22 mouse cellular contexts compared by ENCODE assay signal in the genomic region with DNA sequence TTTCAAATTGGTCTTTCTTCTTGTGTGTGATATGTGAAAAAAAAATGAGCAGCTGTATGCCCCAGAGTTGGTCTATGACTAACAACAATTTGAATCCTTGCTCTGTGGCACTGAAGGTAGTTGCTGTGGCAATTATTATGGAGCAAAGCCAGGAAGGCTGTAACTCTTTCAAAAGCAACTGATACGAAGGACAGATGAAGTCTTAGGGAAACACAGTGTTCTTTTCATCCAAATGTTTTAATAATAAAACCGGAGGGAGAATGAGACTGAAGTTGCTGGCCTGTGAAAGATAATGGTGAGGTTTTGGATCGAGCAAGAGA.
DNase-seq lines count a peak whose midpoint lies in the region; ATAC-seq and TF ChIP-seq lines count a peak whose summit lies in the region.
"Had no signal": no experiment of that assay in that cellular context is flagged by ENCODE, and none has a peak within 500 bp of the region (broad histone marks: within the 10 kb centered on the region; RNA-seq: fewer than 3 reads in every experiment).

No protein-coding gene starts in this region.

- no peak for ATAC-seq in forebrain, embryonic 13.5 days
- no peak for ATAC-seq in forebrain, embryonic 12.5 days (ENCODE audit: low FRiP score)
- peak; percentile 76 for ATAC-seq in lung, embryonic 16.5 days (ENCODE audit: low read depth)
- ATAC-seq in liver, postnatal 0 days, result no peak
- ATAC-seq in kidney, embryonic 14.5 days (ENCODE audit: low FRiP score, low TSS enrichment), result no peak
- ATAC-seq: CD4-positive, CD25-positive, alpha-beta regulatory T cell, adult 4 months had no signal

- no peak for DNase-seq in lung, postnatal 4 days
- DNase-seq in adrenal gland, postnatal 14 days, result peak; percentile 59
- peak; percentile 21 for DNase-seq in lung, postnatal 25 days (ENCODE audit: low spot score)
- DNase-seq in liver, postnatal 0 days, result no peak
- DNase-seq: cerebellum, adult 18-20 months; cerebellum, postnatal 14 days; gastrocnemius, postnatal 25 days; kidney, adult 11 months; kidney, postnatal 4 days; layer of hippocampus, adult 9-11 months; retina, postnatal 1 day; thymus, adult 18-20 months; thymus, postnatal 36 days had no signal

- no peaks in the 10 kb centered on the region for H3K9me3 ChIP-seq in forebrain, embryonic 13.5 days (replicated peaks)
- no peaks in the 10 kb centered on the region for H3K9me3 ChIP-seq in forebrain, embryonic 12.5 days
- H3K9me3 ChIP-seq in lung, embryonic 16.5 days (ENCODE audit: control insufficient read depth, low read length), result no peaks in the 10 kb centered on the region
- no peaks in the 10 kb centered on the region for H3K9me3 ChIP-seq in liver, postnatal 0 days (ENCODE audit: low read length)
- H3K9me3 ChIP-seq in kidney, embryonic 14.5 days (ENCODE audit: control insufficient read depth, low read length), result no peaks in the 10 kb centered on the region
- H3K9me3 ChIP-seq: hindbrain, embryonic 12.5 days; midbrain, embryonic 12.5 days had no signal

- no peaks in the 10 kb centered on the region for H3K27me3 ChIP-seq in forebrain, embryonic 13.5 days
- H3K27me3 ChIP-seq in forebrain, embryonic 12.5 days, result no peaks in the 10 kb centered on the region
- H3K27me3 ChIP-seq in lung, embryonic 16.5 days (ENCODE audit: control insufficient read depth, insufficient read depth, low read depth, low read length), result no peaks in the 10 kb centered on the region
- no peaks in the 10 kb centered on the region for H3K27me3 ChIP-seq in liver, postnatal 0 days (ENCODE audit: insufficient read depth, low read length)
- no peaks in the 10 kb centered on the region for H3K27me3 ChIP-seq in kidney, embryonic 14.5 days (ENCODE audit: control insufficient read depth, insufficient read depth, low read length)
- H3K27me3 ChIP-seq: hindbrain, embryonic 12.5 days; midbrain, embryonic 12.5 days had no signal

- no peak overlapping the region for H3K9ac ChIP-seq in forebrain, embryonic 13.5 days
- H3K9ac ChIP-seq in forebrain, embryonic 12.5 days, result no peak overlapping the region
- no peak overlapping the region for H3K9ac ChIP-seq in lung, embryonic 16.5 days (ENCODE audit: low read length)
- no peak overlapping the region for H3K9ac ChIP-seq in liver, postnatal 0 days (replicated peaks)
- H3K9ac ChIP-seq in kidney, embryonic 14.5 days (ENCODE audit: low read depth, low read length), result no peak overlapping the region
- H3K9ac ChIP-seq: hindbrain, embryonic 12.5 days; liver, embryonic 14.5 days; midbrain, embryonic 12.5 days had no signal

- peaks cover 15% of the 10 kb centered on the region for H3K4me1 ChIP-seq in forebrain, embryonic 13.5 days
- peaks cover 7% of the 10 kb centered on the region for H3K4me1 ChIP-seq in forebrain, embryonic 12.5 days
- no peaks in the 10 kb centered on the region for H3K4me1 ChIP-seq in lung, embryonic 16.5 days (replicated peaks; ENCODE audit: control insufficient read depth, insufficient read depth, low read length)
- H3K4me1 ChIP-seq in liver, postnatal 0 days (ENCODE audit: insufficient read depth), result no peaks in the 10 kb centered on the region
- no peaks in the 10 kb centered on the region; the same call in 1 of the 2 replicates for H3K4me1 ChIP-seq in kidney, embryonic 14.5 days (ENCODE audit: control insufficient read depth, insufficient read depth, low read length)

- WGBS in forebrain, embryonic 13.5 days, result 63% methylated on average over 3 of the region's 3 CpGs
- 63% methylated on average over 3 of the region's 3 CpGs for whole genome bisulfite sequencing in forebrain, embryonic 12.5 days
- 37% methylated on average over 3 of the region's 3 CpGs for WGBS in lung, embryonic 16.5 days
- WGBS in liver, postnatal 0 days (ENCODE audit: insufficient replicate concordance), result 66% methylated on average over 3 of the region's 3 CpGs
- 51% methylated on average over 3 of the region's 3 CpGs for WGBS in kidney, embryonic 14.5 days

- no peak for TF ChIP-seq EP300 in liver, postnatal 0 days (IDR thresholded peaks at IDR 0.05; ENCODE audit: low read depth)

- H3K27ac ChIP-seq in forebrain, embryonic 13.5 days, result peak overlapping the region; percentile 10
- H3K27ac ChIP-seq in forebrain, embryonic 12.5 days, result no peak overlapping the region
- H3K27ac ChIP-seq in lung, embryonic 16.5 days (ENCODE audit: low read length), result peak overlapping the region; percentile 76
- H3K27ac ChIP-seq in liver, postnatal 0 days (ENCODE audit: low read depth), result no peak overlapping the region
- H3K27ac ChIP-seq in kidney, embryonic 14.5 days (ENCODE audit: low read depth, low read length), result no peak overlapping the region
- H3K27ac ChIP-seq: hindbrain, embryonic 12.5 days; left cerebral cortex, adult 2 months; liver, embryonic 14.5 days; midbrain, embryonic 12.5 days had no signal

- no peak overlapping the region for H3K4me2 ChIP-seq in forebrain, embryonic 13.5 days
- H3K4me2 ChIP-seq in forebrain, embryonic 12.5 days, result no peak overlapping the region
- no peak overlapping the region for H3K4me2 ChIP-seq in lung, embryonic 16.5 days (ENCODE audit: low read depth, low read length)
- no peak overlapping the region for H3K4me2 ChIP-seq in liver, postnatal 0 days (ENCODE audit: low read depth, low read length)
- H3K4me2 ChIP-seq in kidney, embryonic 14.5 days (replicated peaks; ENCODE audit: low read depth, low read length), result no peak overlapping the region
- H3K4me2 ChIP-seq: hindbrain, embryonic 12.5 days; midbrain, embryonic 12.5 days had no signal

- no peak for TF ChIP-seq CTCF in liver, postnatal 0 days (IDR thresholded peaks at IDR 0.05; ENCODE audit: low read depth)

- H3K36me3 ChIP-seq in forebrain, embryonic 13.5 days (ENCODE audit: poor library complexity, severe bottlenecking), result no peaks in the 10 kb centered on the region
- no peaks in the 10 kb centered on the region for H3K36me3 ChIP-seq in forebrain, embryonic 12.5 days (replicated peaks)
- no peaks in the 10 kb centered on the region for H3K36me3 ChIP-seq in lung, embryonic 16.5 days (ENCODE audit: control insufficient read depth, insufficient read depth, low read length)
- no peaks in the 10 kb centered on the region for H3K36me3 ChIP-seq in liver, postnatal 0 days (replicated peaks; ENCODE audit: insufficient read depth, low read length)
- no peaks in the 10 kb centered on the region for H3K36me3 ChIP-seq in kidney, embryonic 14.5 days (ENCODE audit: control insufficient read depth, insufficient read depth, low read length)
- H3K36me3 ChIP-seq: hindbrain, embryonic 12.5 days; midbrain, embryonic 12.5 days had no signal

- no peak overlapping the region for H3K4me3 ChIP-seq in forebrain, embryonic 13.5 days
- H3K4me3 ChIP-seq in forebrain, embryonic 12.5 days (replicated peaks), result no peak overlapping the region
- H3K4me3 ChIP-seq in lung, embryonic 16.5 days (ENCODE audit: low read length), result no peak overlapping the region
- no peak overlapping the region for H3K4me3 ChIP-seq in liver, postnatal 0 days (ENCODE audit: low read depth, low read length)
- no peak overlapping the region for H3K4me3 ChIP-seq in kidney, embryonic 14.5 days (ENCODE audit: low read length)
- H3K4me3 ChIP-seq: hindbrain, embryonic 12.5 days; left cerebral cortex, adult 2 months; midbrain, embryonic 12.5 days had no signal

Comparison
In these comparisons a context has a peak if more than half of its experiments do, and no peak if none do; other contexts are left out.
1. H3K27ac ChIP-seq: peak in forebrain, embryonic 13.5 days (single experiment) and lung, embryonic 16.5 days (single experiment); none in forebrain, embryonic 12.5 days (single experiment), liver, postnatal 0 days (single experiment) and kidney, embryonic 14.5 days (single experiment).
2. DNase-seq: peak in adrenal gland, postnatal 14 days (single experiment) and lung, postnatal 25 days (single experiment); none in lung, postnatal 4 days (0 of 2) and liver, postnatal 0 days (single experiment).